Mouse (Mus musculus): ENCODE results near the gene Ptprj. TPM values are rescaled to one million over a fixed set of nuclear protein-coding genes. Genes with fewer than 3 reads are reported as not detected.
A peak's percentile ranks its signal among the peaks of the same experiment; 100 is the strongest.

Gene Ptprj
- polyA plus RNA-seq, 1 experiment from 2014 or later: 4.2 TPM

DNA sequence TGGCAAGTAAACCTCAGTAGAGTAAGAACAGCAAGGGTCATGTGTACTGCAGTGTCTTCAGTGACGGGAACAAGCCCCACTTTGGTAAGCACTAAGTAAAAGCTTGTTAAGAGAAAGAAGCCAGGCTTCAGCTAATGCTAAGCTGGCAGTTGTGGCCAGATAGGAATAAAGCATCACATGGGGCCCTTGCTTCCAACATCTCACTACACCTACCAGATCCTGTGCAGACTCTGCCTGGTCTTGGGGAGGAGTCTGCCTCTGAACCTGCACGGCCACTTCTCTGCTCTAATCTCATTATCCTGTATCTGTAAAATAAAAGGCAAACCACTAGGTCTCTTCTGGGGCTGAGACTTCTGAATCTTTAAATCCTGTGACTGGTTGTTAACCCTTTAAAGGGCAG, 39.2 kb upstream of the Ptprj start:
- Histone ChIP-seq H3K9ac (replicated peaks; ENCODE audit: low read depth) (no peak overlapping the region), H3K4me3 (ENCODE audit: low read depth, low read length) (no peak overlapping the region), H3K27me3 (replicated peaks; ENCODE audit: insufficient read depth, low read length) (no peaks in the 10 kb centered on the region), H3K4me2 (replicated peaks; ENCODE audit: low read depth, low read length) (no peak overlapping the region), H3K9me3 (ENCODE audit: low read length) (no peaks in the 10 kb centered on the region), H3K27ac (ENCODE audit: low read length) (no peak overlapping the region), H3K4me1 (ENCODE audit: insufficient read depth, low read depth, low read length) (no peaks in the 10 kb centered on the region), H3K36me3 (ENCODE audit: insufficient read depth, low read length) (no peaks in the 10 kb centered on the region)
- DNase-seq (ENCODE audit: low spot score) (no peak), ATAC-seq (no peak)
- WGBS: 55% methylated on average over 2 of the region's 2 CpGs
- TF ChIP-seq CTCF (IDR thresholded peaks at IDR 0.05) (no peak), EP300 (IDR thresholded peaks at IDR 0.05) (no peak)

DNA sequence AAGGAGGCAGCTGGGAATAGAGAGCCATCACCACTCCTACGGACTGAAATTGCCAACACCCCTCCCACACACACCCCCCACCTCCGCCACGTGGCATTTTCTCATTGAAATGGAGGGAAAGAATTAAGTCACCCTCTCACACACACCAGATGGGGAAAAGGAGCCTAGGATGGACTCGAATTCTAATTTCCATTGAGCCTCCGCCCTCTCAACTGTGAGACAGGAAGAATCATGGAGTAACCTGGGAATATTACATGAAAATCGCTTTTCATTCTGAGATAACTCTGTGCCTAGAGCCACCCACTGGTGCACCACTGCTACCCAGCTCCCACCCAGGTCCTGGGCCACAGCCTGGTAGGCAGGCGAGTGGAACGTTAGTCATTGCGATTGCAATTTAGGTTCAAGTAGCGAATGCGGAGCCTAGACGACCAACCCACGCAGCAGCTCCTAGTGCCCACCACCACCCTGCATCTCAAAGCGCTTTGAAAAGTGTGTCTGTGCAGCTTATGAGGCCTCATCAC, 34.3 kb upstream of the Ptprj start:
- DNase-seq (ENCODE audit: low spot score) (no peak), ATAC-seq (no peak)
- no peak overlapping the region for H3K4me2 ChIP-seq (replicated peaks; ENCODE audit: low read depth, low read length)
- 83% methylated on average over 14 of the region's 14 CpGs for WGBS
- H3K4me1 ChIP-seq (ENCODE audit: insufficient read depth, low read depth, low read length): no peaks in the 10 kb centered on the region
- H3K27me3 ChIP-seq (replicated peaks; ENCODE audit: insufficient read depth, low read length): no peaks in the 10 kb centered on the region
- no peak overlapping the region for H3K9ac ChIP-seq (replicated peaks; ENCODE audit: low read depth)
- no peak overlapping the region for H3K4me3 ChIP-seq (ENCODE audit: low read depth, low read length)
- H3K27ac ChIP-seq (ENCODE audit: low read length): no peak overlapping the region
- H3K9me3 ChIP-seq (ENCODE audit: low read length): no peaks in the 10 kb centered on the region
- H3K36me3 ChIP-seq (ENCODE audit: insufficient read depth, low read length): no peaks in the 10 kb centered on the region
- TF ChIP-seq CTCF (IDR thresholded peaks at IDR 0.05) (no peak), EP300 (IDR thresholded peaks at IDR 0.05) (no peak)

DNA sequence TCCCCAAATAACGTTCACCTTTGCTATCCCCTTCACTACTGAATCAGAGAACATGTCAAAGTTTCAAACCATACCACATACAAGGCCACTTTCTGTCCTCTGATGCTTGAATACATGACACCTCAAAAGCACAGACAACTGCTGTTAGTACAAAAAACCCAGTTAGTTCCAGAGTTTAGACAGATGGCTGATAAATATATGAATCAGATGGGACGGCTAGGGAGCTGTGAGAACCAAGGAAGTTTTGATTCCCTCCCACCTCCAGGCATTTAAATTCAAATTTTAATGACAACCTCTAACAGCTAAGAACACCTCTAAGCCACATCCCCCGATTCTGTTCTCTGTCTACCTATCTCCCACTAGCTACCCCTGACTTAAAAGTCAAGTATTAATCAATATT, 33.1 kb upstream of the Ptprj start:
- H3K36me3 ChIP-seq (ENCODE audit: insufficient read depth, low read length): no peaks in the 10 kb centered on the region
- H3K4me3 ChIP-seq (ENCODE audit: low read depth, low read length): no peak overlapping the region
- no peak for ATAC-seq
- no peak overlapping the region for H3K9ac ChIP-seq (replicated peaks; ENCODE audit: low read depth)
- no peaks in the 10 kb centered on the region for H3K4me1 ChIP-seq (ENCODE audit: insufficient read depth, low read depth, low read length)
- 73% methylated on average over 3 of the region's 3 CpGs for WGBS
- DNase-seq (ENCODE audit: low spot score): no peak
- TF ChIP-seq EP300 (IDR thresholded peaks at IDR 0.05): no peak
- TF ChIP-seq CTCF (IDR thresholded peaks at IDR 0.05): no peak
- H3K4me2 ChIP-seq (replicated peaks; ENCODE audit: low read depth, low read length): no peak overlapping the region
- no peak overlapping the region for H3K27ac ChIP-seq (ENCODE audit: low read length)
- H3K27me3 ChIP-seq (replicated peaks; ENCODE audit: insufficient read depth, low read length): no peaks in the 10 kb centered on the region
- H3K9me3 ChIP-seq (ENCODE audit: low read length): no peaks in the 10 kb centered on the region

DNA sequence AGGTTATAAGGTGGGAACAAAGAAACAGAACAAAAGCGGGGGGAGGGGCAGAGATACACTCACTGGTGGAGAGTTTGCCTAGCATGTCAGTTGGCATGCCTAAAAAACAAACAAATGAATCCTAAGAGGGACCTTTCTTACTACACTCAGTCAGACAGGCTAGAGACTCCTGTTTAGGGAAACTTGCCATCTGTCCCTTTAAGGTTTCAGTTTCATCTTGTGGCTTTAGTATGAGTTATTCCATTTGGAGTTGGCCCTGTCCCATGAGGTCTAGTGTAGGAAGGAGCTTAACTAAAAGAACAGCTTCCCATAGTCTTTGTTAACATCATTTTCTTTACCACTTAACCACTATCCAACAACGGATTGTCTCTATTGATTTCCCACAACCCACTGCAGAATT, 32.6 kb upstream of the Ptprj start:
- no peaks in the 10 kb centered on the region for H3K9me3 ChIP-seq (ENCODE audit: low read length)
- no peaks in the 10 kb centered on the region for H3K27me3 ChIP-seq (replicated peaks; ENCODE audit: insufficient read depth, low read length)
- DNase-seq (ENCODE audit: low spot score) (no peak), ATAC-seq (no peak)
- TF ChIP-seq EP300 (IDR thresholded peaks at IDR 0.05) (no peak), CTCF (IDR thresholded peaks at IDR 0.05) (no peak)
- H3K4me3 ChIP-seq (ENCODE audit: low read depth, low read length): no peak overlapping the region
- no peak overlapping the region for H3K27ac ChIP-seq (ENCODE audit: low read length)
- H3K4me2 ChIP-seq (replicated peaks; ENCODE audit: low read depth, low read length): no peak overlapping the region
- H3K36me3 ChIP-seq (ENCODE audit: insufficient read depth, low read length): no peaks in the 10 kb centered on the region
- H3K9ac ChIP-seq (replicated peaks; ENCODE audit: low read depth): no peak overlapping the region
- H3K4me1 ChIP-seq (ENCODE audit: insufficient read depth, low read depth, low read length): no peaks in the 10 kb centered on the region
- 80% methylated on average over 2 of the region's 2 CpGs for WGBS

DNA sequence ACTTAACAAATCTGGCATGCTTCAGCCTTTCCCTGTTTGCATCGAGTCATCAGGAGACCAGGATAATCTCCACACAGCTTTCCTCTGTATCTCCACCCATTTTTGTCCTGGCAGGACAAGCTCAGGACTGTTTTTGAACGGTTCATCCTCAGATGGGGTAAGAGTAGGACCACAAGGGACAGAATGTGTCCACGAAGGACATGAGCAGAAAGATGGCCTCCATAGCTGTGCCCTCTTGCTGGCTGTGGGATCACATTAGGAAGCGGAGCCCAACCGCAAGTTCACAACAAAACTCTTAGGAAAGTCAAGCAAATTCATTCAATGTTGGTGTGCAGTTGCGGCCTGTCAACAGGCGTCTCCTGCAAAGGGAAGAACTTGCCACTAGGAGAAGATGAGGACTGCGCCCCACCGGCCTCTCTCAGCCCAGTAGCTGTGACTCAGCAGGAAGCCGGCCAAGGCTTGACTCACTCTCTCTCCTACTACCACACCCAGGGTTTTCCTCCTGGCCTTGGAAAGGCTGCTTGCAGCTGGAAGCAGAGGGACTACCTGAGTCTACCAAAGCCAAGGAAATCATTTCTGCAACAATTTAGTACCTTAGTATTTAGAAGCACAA, 31.6 kb upstream of the Ptprj start:
- H3K4me1 ChIP-seq (ENCODE audit: insufficient read depth, low read depth, low read length): no peaks in the 10 kb centered on the region
- H3K4me2 ChIP-seq (replicated peaks; ENCODE audit: low read depth, low read length): no peak overlapping the region
- no peaks in the 10 kb centered on the region for H3K27me3 ChIP-seq (replicated peaks; ENCODE audit: insufficient read depth, low read length)
- no peaks in the 10 kb centered on the region for H3K36me3 ChIP-seq (ENCODE audit: insufficient read depth, low read length)
- no peak overlapping the region for H3K9ac ChIP-seq (replicated peaks; ENCODE audit: low read depth)
- H3K27ac ChIP-seq (ENCODE audit: low read length): no peak overlapping the region
- TF ChIP-seq EP300 (IDR thresholded peaks at IDR 0.05) (no peak), CTCF (IDR thresholded peaks at IDR 0.05) (peak; percentile 54)
- 70% methylated on average over 10 of the region's 10 CpGs for whole genome bisulfite sequencing
- no peaks in the 10 kb centered on the region for H3K9me3 ChIP-seq (ENCODE audit: low read length)
- peak; percentile 93 for ATAC-seq
- no peak overlapping the region for H3K4me3 ChIP-seq (ENCODE audit: low read depth, low read length)
- DNase-seq (ENCODE audit: low spot score): peak; percentile 85

DNA sequence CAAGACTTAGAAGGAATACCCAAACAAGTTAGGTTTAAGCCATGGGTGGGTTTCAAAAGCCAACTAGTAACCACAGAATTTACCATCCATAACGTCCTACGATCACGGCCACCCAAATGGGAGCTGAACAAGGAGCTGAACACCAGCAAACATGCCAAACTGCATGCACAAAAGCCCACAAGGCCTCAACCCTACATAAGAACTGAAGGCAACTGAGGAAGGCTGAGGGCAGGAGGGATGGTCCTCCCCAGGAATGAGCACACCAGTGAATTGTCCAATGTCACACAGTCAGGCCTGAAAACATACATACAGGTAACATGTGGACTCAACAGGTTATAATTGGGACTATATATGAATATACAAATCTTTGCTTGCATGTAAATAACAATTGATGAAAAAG, 20.6 kb upstream of the Ptprj start:
- Histone ChIP-seq H3K4me1 (ENCODE audit: insufficient read depth, low read depth, low read length) (no peaks in the 10 kb centered on the region), H3K4me3 (ENCODE audit: low read depth, low read length) (no peak overlapping the region), H3K27me3 (replicated peaks; ENCODE audit: insufficient read depth, low read length) (no peaks in the 10 kb centered on the region), H3K9ac (replicated peaks; ENCODE audit: low read depth) (no peak overlapping the region), H3K9me3 (ENCODE audit: low read length) (no peaks in the 10 kb centered on the region), H3K4me2 (replicated peaks; ENCODE audit: low read depth, low read length) (no peak overlapping the region), H3K36me3 (ENCODE audit: insufficient read depth, low read length) (no peaks in the 10 kb centered on the region), H3K27ac (ENCODE audit: low read length) (no peak overlapping the region)
- DNase-seq (ENCODE audit: low spot score) (no peak), ATAC-seq (no peak)
- TF ChIP-seq CTCF (IDR thresholded peaks at IDR 0.05) (no peak), EP300 (IDR thresholded peaks at IDR 0.05) (no peak)
- 90% methylated on average over 3 of the region's 3 CpGs for WGBS

DNA sequence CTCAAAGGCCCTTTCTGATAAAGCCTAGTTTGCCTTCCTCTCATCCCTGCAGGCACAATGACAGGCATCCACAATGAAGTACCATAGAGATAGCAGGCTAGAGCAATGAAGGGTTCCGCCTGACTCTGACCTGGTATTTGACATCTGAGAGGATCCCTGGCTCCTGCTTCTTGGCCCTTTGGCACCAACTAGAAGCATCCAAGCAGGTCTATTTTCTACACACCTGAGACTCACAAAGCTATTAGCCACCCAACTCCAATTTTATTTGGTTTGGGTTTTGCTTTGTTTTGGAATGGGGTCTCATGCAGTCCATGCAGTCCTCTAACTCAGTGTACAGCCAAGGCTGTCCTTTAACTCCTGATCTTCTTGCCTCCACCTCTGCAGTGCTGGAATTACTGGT, 7.7 kb upstream of the Ptprj start:
- Histone ChIP-seq H3K4me3 (ENCODE audit: low read depth, low read length) (no peak overlapping the region), H3K4me2 (replicated peaks; ENCODE audit: low read depth, low read length) (no peak overlapping the region), H3K27me3 (replicated peaks; ENCODE audit: insufficient read depth, low read length) (no peaks in the 10 kb centered on the region), H3K27ac (ENCODE audit: low read length) (no peak overlapping the region), H3K9ac (replicated peaks; ENCODE audit: low read depth) (no peak overlapping the region), H3K9me3 (ENCODE audit: low read length) (no peaks in the 10 kb centered on the region), H3K4me1 (ENCODE audit: insufficient read depth, low read depth, low read length) (no peaks in the 10 kb centered on the region), H3K36me3 (ENCODE audit: insufficient read depth, low read length) (no peaks in the 10 kb centered on the region)
- WGBS: 83% methylated on average over 1 of the region's 1 CpGs
- no peak for DNase-seq (ENCODE audit: low spot score)
- no peak for ATAC-seq
- TF ChIP-seq CTCF (IDR thresholded peaks at IDR 0.05): no peak
- no peak for TF ChIP-seq EP300 (IDR thresholded peaks at IDR 0.05)

Data from lung, postnatal 0 days (tissue).